Mouse (Mus musculus) hematopoietic stem cell, adult 5-6 weeks (primary cell): ENCODE results near the gene Keap1. TPM values are rescaled to one million over a fixed set of nuclear protein-coding genes. Genes with fewer than 3 reads are reported as not detected.
"Not testable (repeated sequence)": the region's sequence is repeated elsewhere in the genome, so short reads cannot be mapped to it uniquely, and the experiment has no call there.

Experiments used
- ATAC-seq, 2 experiments: fragments of 125-278 bp in 1 of 2; replicated peaks in 1 of 2; 2 replicates each; pipeline ENCODE4 v1.8.0; 2016 to 2017; ENCODE audit warnings: inconsistent platforms in 2 of 2, mild to moderate bottlenecking in 2 of 2, moderate number of reproducible peaks in 2 of 2, low read depth in 1 of 2, moderate TSS enrichment in 1 of 2; ENCODE audit not compliant: low FRiP score in 2 of 2, poor library complexity in 2 of 2, severe bottlenecking in 2 of 2, insufficient read depth in 1 of 2, low TSS enrichment in 1 of 2
- total RNA-seq: library from RNA; stranded (forward); fragments of 172-1452, 232-1000 nt; gene quantifications from 2 replicates; pipeline ENCODE4 v1.2.3, GENCODE M21; 2017

The Keap1 gene
- total RNA-seq, result 37.4 and 39.0 TPM in 2 replicates

- ATAC-seq, result peak; percentile 52 to 54; a peak in 3 of 4 replicates
These were observed at the start of gene Keap1 for GRCm38 (mm10) chr9:21238733-21239464. Keap1 (minus strand) TSS chr9:21239361.

- no peak for ATAC-seq
These were observed 49.5 kb upstream of the Keap1 start for GRCm38 (mm10) chr9:21288404-21289336.

DNA sequence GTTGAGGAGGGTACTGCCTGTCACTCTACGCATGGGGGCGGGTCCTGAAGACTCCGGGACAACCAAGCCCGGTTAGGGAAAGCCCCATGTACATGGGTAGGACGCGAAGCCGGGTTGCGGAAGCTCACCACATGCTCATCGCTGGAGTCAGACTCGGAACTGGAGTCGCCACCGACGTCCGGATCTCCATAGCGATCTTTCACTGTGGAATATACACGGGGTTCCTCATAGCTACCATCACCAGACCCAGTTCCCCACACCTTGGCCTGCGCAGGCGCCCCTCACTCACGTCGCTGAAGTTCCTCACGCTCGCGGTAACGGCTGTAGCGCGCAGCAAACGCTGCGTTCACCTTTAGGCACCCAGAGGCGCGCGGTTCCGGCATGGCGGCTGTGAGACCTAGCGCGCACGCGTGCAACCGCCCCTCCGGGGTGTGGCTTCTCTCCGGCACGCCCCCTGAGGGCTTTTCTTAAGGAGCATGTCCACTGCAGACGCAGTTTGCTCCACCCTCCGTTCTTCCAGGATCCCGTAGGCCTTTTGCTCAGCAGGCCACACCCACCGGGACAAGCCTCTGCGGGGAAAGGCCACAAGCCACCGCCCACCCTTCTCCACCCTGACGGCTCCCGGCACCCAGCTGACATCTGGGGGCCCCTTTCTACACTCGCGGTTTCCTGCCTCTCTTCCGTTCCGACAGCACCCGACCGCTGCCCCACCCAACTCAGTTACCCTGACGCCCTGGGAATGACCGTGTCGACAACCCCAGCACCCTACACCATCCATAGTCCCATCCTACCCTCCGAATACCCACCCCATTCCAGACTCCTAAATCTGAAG lies 48.6 kb upstream of the Keap1 start, which contains the start of gene Kri1:
TSS of gene Kri1 (minus strand) at position 399 of the 832 bp plus-strand sequence.
- peak; percentile 73 to 77 for ATAC-seq

DNA sequence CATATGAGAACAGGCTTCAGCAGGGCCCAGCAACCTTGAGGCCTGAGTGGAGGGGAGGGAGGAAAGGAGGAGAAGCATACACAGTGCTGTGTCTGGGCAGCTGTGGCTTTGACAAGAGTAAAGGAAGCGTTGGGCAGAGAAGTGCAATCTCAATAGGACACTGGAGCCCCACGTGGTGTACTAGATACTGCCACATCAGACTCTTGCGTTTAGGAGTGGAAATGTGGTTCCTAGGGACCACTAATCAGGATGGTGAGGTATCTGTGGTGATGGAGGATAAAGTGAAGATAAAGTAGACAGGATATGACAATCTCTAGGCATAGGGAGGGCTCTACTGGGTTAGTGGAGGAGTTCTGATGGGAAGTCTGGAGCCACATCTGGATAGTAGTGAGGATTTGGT lies 47.6 kb upstream of the Keap1 start:
- no peak for ATAC-seq

- no peak for ATAC-seq
These were observed 44.8 kb upstream of the Keap1 start for GRCm38 (mm10) chr9:21283994-21284393.

- no peak for ATAC-seq
These were observed 44.4 kb upstream of the Keap1 start for GRCm38 (mm10) chr9:21283591-21283990.

DNA sequence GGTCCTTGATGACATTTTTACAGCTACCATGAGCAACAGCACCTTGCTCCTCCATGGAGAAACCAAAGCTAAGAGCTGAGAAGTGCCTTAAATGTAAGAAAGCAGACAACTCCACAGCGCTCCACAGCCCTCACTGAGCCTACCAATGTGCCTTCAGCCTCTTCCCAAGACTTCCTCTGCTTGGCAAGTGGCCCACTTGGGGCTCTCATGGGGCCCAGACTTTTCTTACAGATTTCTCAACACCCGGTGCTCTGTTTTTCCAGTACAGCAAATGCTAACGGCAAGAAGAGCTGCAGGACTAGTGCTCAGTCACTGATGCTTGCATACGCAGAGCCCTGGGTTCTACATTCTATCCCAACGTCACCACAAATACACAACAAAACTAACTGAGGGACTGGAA lies 38.6 kb upstream of the Keap1 start:
- ATAC-seq, result no peak

GRCm38 (mm10) chr9:21276307-21276706 lies 37.1 kb upstream of the Keap1 start:
- ATAC-seq, result no peak

GRCm38 (mm10) chr9:21275727-21276126 lies 36.6 kb upstream of the Keap1 start:
- ATAC-seq, result no peak

DNA sequence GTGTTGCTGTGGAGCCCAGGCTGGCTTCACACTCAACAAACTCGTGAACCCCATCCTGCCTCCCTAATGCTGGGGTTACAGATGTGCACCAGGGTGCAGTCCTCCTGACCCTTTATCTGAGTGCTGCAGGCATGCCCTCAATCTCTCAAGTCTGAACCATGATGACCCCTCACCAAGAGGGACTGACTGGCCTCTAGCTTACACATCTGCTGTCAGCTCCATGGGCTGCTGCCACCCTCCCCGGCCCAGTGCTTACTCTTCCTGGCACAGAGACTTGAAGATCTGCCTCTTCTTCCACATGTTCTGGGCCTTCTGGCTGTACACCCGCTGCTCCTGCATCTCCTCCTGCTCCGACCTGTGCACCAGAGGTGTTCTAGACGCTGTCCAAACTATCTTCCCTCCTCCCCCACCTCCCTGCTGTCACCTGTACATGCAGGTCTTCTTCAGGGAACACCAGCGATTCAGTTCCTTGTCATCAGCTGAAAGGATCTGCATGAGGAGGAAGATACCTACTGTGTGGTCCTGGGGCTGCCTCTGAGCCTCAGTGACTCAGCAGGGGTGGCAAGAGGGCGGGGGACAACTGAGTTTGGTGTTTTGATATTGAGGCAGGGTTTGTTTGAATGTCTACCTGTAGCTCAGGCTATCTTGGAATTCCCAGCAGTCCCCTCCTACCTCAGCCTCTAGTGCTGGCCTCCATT lies 36.0 kb upstream of the Keap1 start:
- no peak for ATAC-seq

GRCm38 (mm10) chr9:21274336-21274735 lies 35.2 kb upstream of the Keap1 start:
- ATAC-seq, result no peak

DNA sequence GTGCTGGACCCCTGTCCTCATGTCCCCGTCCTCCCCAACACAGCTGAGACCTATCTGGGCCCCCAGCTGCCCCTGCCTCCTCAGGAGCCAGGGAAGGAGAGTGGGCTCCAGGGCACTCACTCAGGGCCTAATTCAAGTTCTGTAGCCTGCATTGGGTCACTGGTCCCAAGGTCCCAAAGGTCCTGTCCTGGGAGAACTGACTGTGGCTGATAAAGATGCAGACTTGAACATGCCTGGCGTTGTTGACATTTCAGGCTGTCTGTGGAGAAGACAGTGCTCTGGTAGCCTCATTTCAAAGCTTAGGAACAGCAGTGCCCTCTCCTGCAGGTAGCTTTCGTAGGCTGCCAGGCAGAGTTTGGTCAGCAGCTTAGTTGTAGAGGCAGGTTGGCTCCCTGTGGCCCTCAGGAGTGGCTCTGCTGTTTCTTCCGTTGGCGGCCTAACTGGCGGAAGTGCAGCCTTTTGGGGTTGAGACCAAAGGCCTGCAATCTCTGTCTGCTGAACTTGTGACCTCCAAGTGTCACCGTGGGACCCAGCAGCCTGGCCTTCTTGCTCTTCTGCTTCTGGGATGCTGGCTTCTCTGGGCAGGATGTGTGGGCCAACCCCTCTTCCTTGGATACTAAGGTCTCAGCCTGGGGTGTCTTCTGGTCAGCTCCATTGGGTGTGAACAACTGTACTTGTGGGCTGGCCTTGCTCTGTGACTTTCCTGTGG lies 34.5 kb upstream of the Keap1 start:
- no peak for ATAC-seq

DNA sequence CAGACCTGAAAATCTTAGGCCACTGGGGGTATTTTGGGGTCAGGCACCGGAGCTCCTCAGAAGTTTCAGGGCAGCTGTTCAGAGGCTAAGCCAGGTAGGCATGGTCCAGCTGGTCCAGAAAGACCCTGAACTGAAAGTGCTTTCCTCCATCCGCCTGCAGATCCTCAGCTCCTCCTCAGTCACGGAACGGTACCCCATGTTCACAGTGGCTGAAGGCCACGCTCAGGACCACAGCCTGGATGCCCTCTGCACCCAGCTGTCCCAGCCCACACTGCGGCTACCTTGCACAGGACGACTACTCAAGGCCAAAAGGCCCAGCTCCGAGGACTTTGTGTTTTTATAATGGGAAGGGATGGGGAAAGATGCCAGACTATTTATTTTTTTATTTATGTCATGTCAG lies 33.9 kb upstream of the Keap1 start:
- ATAC-seq, result no peak

- no peak for ATAC-seq
These were observed 33.2 kb upstream of the Keap1 start for GRCm38 (mm10) chr9:21272391-21272790.

DNA sequence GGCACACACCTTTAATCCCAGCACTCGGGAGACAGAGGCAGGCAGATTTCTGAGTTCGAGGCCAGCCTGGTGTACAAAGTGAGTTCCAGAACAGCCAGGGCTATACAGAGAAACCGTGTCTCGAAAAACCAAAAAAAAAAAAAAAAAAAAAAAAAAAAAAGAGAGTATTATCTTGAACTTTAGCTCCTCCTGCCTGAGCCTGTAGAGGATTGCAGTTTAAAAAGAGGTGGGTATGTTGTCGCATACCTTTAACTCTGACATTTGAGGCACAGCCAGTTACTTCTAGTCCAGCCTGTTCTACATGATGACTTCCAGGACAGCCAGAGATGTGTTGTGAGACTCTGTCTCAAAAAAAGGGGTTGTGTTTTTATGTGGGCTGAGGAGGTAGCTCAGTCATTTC lies 30.4 kb upstream of the Keap1 start:
- not testable (repeated sequence) for ATAC-seq

DNA sequence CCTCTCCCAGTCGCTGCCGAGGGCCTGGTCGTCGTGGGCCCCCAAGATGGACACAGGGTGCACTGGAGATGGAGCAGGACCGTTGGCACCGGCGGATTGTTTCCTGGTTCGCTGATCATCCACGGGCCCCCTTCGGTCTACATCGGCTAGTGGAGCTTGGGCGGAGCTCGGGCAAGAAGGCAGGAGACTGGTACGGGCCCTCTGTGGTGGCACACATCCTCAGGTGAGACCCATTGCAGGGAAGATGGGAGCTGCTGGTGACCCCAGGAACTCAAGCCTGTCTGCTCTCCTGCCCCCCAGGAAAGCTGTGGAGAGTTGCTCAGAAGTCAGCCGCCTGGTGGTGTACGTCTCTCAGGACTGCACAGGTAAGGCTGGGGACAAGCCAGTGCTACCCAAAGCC lies 29.1 kb upstream of the Keap1 start:
- ATAC-seq, result no peak
